Mouse (Mus musculus): ENCODE results near the gene Ccdc13.

Ccdc13 gene

GRCm38 (mm10) chr9:121798887-121799520, 40.3 kb downstream of the Ccdc13 start:
- no peak for DNase-seq

- no peak for DNase-seq
These were observed 41.5 kb downstream of the Ccdc13 start for GRCm38 (mm10) chr9:121797722-121798121.

GRCm38 (mm10) chr9:121794972-121795539, 44.2 kb downstream of the Ccdc13 start:
- no peak for DNase-seq

GRCm38 (mm10) chr9:121791757-121792521, 47.3 kb downstream of the Ccdc13 start, which contains the start of gene Hhatl:
TSS of gene Hhatl (minus strand) at chr9:121792507.
- DNase-seq: no peak

- peak; percentile 76 for DNase-seq
These were observed 48.1 kb downstream of the Ccdc13 start for GRCm38 (mm10) chr9:121791206-121791605.

DNA sequence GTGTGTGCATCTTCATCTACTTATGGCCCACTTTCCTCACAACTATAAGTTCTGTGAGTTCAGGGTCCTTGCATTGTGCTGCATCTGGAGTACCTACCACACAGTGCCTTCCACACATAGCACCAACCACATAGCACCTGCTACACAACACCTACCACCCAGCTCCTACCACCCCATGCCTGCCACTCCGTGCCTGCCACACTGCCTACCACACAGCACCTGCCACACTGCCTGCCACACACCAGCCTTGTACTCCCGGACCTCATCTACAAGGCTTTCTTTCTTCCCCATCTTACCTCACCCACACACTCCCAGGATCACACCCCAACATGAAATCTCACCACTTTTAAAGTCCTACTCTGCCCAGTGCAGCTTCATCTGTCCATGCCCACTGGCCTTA, 52.9 kb downstream of the Ccdc13 start:
- no peak for DNase-seq

GRCm38 (mm10) chr9:121785261-121785660, 54.0 kb downstream of the Ccdc13 start:
- DNase-seq: no peak

GRCm38 (mm10) chr9:121784801-121785200, 54.5 kb downstream of the Ccdc13 start:
- DNase-seq: no peak

GRCm38 (mm10) chr9:121778066-121778624, 61.1 kb downstream of the Ccdc13 start:
- DNase-seq: peak; percentile 74

DNA sequence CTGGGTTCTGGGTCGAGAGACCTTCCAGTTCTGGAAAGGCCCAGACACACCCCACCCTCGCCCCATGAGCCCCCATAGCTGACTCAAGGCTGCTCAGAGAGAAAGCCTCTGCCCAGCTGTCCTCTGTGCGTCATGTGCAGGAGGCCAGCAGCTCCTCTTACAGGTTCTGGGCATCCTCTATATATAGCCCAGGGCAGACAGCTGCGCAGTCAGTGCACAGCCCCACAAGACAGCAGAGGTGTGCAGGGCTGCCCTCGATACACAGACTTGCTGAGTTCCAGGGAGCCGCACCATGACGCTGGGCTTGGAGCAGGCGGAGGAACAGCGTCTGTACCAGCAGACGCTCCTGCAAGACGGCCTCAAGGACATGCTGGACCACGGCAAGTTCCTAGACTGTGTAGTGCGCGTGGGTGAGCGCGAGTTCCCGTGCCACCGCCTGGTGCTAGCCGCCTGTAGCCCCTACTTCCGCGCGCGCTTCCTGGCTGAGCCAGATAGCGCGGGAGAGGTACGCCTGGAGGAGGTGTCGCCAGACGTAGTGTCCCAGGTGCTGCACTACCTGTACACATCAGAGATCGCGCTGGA, 61.7 kb downstream of the Ccdc13 start, which contains the start of gene Klhl40:
Gene Klhl40 (plus strand): TSS at position 124 of the 582 bp plus-strand sequence.
- DNase-seq: no peak

DNA sequence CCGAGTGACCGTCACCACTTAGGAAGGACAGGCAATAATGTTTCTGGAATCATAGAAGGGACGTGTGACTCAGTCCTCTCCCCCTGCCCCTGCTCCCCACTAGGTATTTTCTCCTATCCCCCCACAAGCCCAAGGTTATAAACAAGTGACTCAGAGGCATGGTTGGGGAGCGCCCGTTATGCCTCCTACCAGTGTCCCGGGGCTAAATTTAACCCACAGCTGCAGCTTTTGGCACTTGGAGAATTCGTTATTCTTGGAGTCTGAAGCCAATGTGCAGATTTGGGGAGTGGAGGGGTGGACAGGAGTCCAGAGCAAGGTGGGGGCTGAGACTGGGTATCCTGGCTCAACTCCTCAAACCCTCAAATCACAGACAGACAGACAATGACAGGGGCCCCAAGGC, 62.8 kb downstream of the Ccdc13 start:
- DNase-seq: no peak

DNA sequence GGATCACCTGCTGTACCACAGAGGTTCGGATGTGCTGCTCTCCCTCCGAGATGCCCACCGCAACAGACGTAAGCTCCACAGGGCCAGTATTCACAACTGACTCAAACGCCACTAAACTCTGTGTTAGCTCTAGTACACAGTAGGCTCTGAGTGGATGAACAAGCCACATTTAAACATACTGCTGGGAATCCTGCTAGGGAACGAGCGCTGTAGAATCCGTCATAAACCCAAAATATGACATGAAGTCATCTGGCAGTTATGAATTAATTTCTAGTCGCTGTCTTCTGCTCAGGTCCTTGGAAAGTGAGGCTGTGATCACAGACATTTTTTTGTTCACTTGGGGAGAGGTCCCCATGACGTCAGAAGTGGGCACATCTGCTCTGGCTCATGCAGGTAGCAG, 63.3 kb downstream of the Ccdc13 start:
- DNase-seq: no peak

DNA sequence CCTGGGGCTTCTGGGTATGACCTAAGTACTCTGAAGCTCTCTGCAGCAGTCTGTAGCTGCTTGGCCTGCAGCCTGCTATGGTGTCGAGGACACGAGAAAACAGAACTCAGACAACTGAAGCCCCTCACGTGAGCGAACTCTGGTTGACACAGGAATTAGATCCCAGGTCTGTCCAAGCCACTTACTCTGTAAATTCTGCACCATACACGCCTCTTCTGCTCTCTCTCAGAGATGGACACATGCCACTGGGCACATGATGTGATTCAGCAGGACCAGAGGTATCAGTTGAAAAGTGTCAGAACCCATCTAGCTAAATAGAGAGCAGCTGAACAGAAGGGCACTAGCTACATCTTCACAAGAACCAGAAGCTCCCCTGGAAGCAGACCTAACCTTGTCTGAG, 66.8 kb downstream of the Ccdc13 start:
- no peak for DNase-seq

- no peak for DNase-seq
These were observed 74.0 kb downstream of the Ccdc13 start for GRCm38 (mm10) chr9:121765166-121765855.

DNA sequence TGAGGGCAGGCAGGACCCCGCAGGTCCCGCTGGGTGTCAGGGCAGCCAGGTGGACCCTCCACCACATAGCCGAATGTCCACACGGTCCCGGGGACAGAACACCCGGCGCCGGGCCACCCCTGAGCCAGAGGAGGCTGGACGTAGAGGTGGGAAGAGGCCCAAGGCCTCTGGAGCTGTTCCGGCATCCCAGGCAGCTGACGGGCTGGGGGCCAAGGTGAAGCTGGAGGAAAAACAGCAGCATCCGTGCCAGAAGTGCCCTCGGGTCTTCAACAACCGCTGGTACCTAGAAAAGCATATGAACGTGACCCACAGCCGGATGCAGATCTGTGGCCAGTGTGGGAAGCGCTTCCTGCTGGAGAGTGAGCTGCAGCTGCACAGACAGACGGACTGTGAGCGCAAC, 75.5 kb downstream of the Ccdc13 start:
- DNase-seq: no peak

DNA sequence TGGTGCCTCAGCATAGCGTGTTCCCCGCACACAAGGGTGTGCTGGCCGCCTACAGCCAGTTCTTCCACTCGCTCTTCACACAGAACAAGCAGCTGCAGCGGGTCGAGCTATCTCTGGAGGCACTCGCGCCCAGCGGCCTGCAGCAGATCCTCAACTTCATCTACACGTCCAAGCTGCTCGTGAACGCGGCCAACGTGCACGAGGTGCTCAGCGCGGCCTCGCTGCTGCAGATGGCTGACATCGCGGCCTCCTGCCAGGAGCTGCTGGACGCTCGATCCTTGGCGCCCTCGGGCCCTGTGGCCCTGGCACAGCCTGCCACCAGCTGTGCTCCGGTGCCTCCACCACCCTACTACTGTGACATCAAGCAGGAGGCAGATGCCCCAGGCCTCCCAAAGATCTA, 76.5 kb downstream of the Ccdc13 start:
- peak; percentile 41 for DNase-seq

DNA sequence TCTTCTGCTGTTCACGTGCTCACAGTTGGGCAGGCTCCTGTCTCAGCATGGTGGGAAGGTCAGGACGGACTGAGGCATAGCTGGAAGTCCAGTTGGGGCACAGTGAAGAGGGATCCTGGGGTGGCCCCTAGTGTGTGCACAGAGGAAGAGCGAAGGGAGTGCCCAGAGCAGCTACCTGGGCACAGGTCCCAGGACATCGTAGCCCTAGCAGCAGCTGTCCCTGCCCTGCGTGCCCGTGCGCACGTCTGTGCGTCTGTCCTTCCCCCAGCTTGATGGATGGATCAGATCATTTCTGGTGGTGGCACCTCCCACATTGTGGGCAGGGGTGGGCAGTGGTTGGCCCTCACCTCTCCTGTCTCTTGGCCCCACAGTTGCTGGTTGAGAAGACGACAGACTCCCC, 77.0 kb downstream of the Ccdc13 start:
- no peak for DNase-seq

- no peak for DNase-seq
These were observed 77.5 kb downstream of the Ccdc13 start for GRCm38 (mm10) chr9:121761787-121762186.

- DNase-seq: no peak
These were observed 78.1 kb downstream of the Ccdc13 start for GRCm38 (mm10) chr9:121761091-121761665.

GRCm38 (mm10) chr9:121760271-121761090, 78.8 kb downstream of the Ccdc13 start:
- peak; percentile 90 for DNase-seq
